Mouse (Mus musculus) myocyte (in vitro differentiated cells): ENCODE data around the gene Acyp1.

ENCODE experiments used
- CEBPB ChIP-seq: IDR thresholded peaks from 2 replicates; pipeline ENCODE4 v1.6.1; 2011; ENCODE audit warnings: mild to moderate bottlenecking, moderate library complexity; ENCODE audit not compliant: poor library complexity, insufficient read depth, severe bottlenecking
- E2F4 ChIP-seq: IDR thresholded peaks from one replicate; pipeline ENCODE4 v1.6.1; 2011; ENCODE audit warnings: mild to moderate bottlenecking, control low read depth, moderate library complexity; ENCODE audit not compliant: insufficient read depth
- MAX ChIP-seq: IDR thresholded peaks from one replicate; pipeline ENCODE4 v1.6.1; 2011; ENCODE audit warnings: low read depth, mild to moderate bottlenecking, control low read depth
- MYOD1 ChIP-seq, 3 experiments: IDR thresholded peaks; one replicate each; pipeline ENCODE4 v1.6.1; 2011; ENCODE audit warnings: control low read depth in 2 of 3, low read depth in 2 of 3, mild to moderate bottlenecking in 2 of 3, moderate library complexity in 1 of 3; ENCODE audit not compliant: insufficient read length in 2 of 3, control insufficient read depth in 1 of 3
- MYOG ChIP-seq, 3 experiments: IDR thresholded peaks; one replicate each; pipeline ENCODE4 v1.6.1; 2011; ENCODE audit warnings: control low read depth in 2 of 3, low read depth in 2 of 3, mild to moderate bottlenecking in 2 of 3; ENCODE audit not compliant: insufficient read length in 2 of 3, control insufficient read depth in 1 of 3, insufficient read depth in 1 of 3
- POLR2A ChIP-seq: IDR thresholded peaks from one replicate; pipeline ENCODE4 v1.6.1; 2011; ENCODE audit warnings: low read depth, mild to moderate bottlenecking, control low read depth, moderate library complexity; ENCODE audit not compliant: insufficient read length
- POLR2AphosphoS2 ChIP-seq: IDR thresholded peaks from one replicate; pipeline ENCODE4 v1.6.1; 2011; ENCODE audit warnings: low read depth, control low read depth; ENCODE audit not compliant: insufficient read length
- USF1 ChIP-seq: IDR thresholded peaks from one replicate; pipeline ENCODE4 v1.6.1; 2011; ENCODE audit warnings: low read depth, mild to moderate bottlenecking, control low read depth, moderate library complexity

DNA sequence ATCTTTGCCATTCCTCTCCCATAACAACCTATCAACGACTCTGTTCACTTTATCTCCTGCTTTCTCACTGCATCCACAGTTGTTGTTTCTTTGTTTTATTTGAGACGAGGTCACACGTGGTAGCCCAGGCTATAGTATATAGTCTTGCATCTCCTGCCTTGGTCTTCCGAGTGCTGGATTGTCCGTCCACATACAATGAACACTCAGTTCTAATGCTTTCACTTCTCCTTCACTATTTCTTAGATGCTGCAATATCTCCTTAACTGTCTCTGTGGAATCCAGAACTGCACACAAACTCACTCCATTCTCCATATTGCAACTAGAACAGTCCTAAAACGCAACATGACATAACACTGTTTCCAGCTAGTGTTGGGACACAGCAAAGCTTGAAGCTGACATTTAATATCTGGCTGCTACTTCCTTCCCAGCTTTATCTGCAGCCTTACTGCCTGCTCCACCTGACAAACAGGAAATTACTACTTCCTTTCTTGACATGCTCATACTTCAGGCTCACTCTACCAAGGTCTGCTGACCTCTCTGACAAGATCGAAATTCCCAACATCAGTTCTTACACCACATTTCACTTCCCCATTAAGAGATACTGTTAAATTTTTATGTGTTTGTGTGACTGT is 31.1 kb downstream of the Acyp1 start:
- no peak for TF ChIP-seq POLR2A
- no peak for TF ChIP-seq MYOD1 (IDR thresholded peaks at IDR 0.05; ENCODE audit: control insufficient read depth in 1 of 3, insufficient read length in 2 of 3, low read depth in 2 of 3)
- no peak for TF ChIP-seq MYOG (IDR thresholded peaks at IDR 0.05; ENCODE audit: control insufficient read depth in 1 of 3, insufficient read depth in 1 of 3, insufficient read length in 2 of 3, low read depth in 2 of 3)
- no peak for TF ChIP-seq MAX
- no peak for TF ChIP-seq USF1
- no peak for TF ChIP-seq POLR2AphosphoS2
- TF ChIP-seq CEBPB = no peak
- TF ChIP-seq E2F4 = no peak
